Mouse (Mus musculus) lung, postnatal 0 days (tissue): Measurements from ENCODE around the gene Atp2b1. TPM values are rescaled to one million over a fixed set of nuclear protein-coding genes. Genes with fewer than 3 reads are reported as not detected.

ENCODE experiments used
- ATAC-seq: fragments of 200-750 bp; cut with Nextera tagmentation; 2 replicates; pipeline ENCODE4 v1.8.0; 2017; ENCODE audit warnings: moderate library complexity
- DNase-seq: peaks from one replicate; pipeline ENCODE4 v3.0.0-alpha.2; 2016; ENCODE audit warnings: low spot score
- H3K27ac ChIP-seq: fragments of 300-500 bp; sonication (generic); 2 replicates; pipeline ENCODE4 v1.5.1; 2014; ENCODE audit warnings: antibody characterized with exemption, mild to moderate bottlenecking, low read length, mixed read lengths
- H3K27me3 ChIP-seq: fragments of 300-500 bp; sonication (generic); replicated peaks from 2 replicates; pipeline ENCODE4 v1.6.1; 2014; ENCODE audit warnings: low read length, mixed read lengths; ENCODE audit not compliant: insufficient read depth
- H3K36me3 ChIP-seq: fragments of 300-500 bp; sonication (generic); 2 replicates; pipeline ENCODE4 v1.6.1; 2014; ENCODE audit warnings: low read length, mixed read lengths; ENCODE audit not compliant: insufficient read depth
- H3K4me1 ChIP-seq: fragments of 300-500 bp; sonication (generic); 2 replicates; pipeline ENCODE4 v1.6.1; 2014; ENCODE audit warnings: antibody characterized with exemption, low read depth, low read length, mixed read lengths; ENCODE audit not compliant: insufficient read depth
- H3K4me2 ChIP-seq: fragments of 300-500 bp; sonication (generic); replicated peaks from 2 replicates; pipeline ENCODE4 v1.6.1; 2014; ENCODE audit warnings: low read depth, mild to moderate bottlenecking, low read length, moderate library complexity, mixed read lengths
- H3K4me3 ChIP-seq: fragments of 300-500 bp; sonication (generic); 2 replicates; pipeline ENCODE4 v1.5.1; 2014; ENCODE audit warnings: low read depth, low read length
- H3K9ac ChIP-seq: fragments of 300-500 bp; sonication (generic); replicated peaks from 2 replicates; pipeline ENCODE4 v1.6.1; 2014; ENCODE audit warnings: low read depth, mild to moderate bottlenecking
- H3K9me3 ChIP-seq: fragments of 300-500 bp; sonication (generic); 2 replicates; pipeline ENCODE4 v1.6.1; 2016; ENCODE audit warnings: low read length, mixed read lengths
- CTCF ChIP-seq: IDR thresholded peaks from 2 replicates; pipeline ENCODE4 v1.5.1; 2016; ENCODE audit warnings: antibody characterized with exemption, mild to moderate bottlenecking
- EP300 ChIP-seq: IDR thresholded peaks from 2 replicates; pipeline ENCODE4 v1.6.1; 2016; ENCODE audit warnings: antibody characterized with exemption, mild to moderate bottlenecking, control low read depth
- WGBS: fragments of 180-500 bp; shearing (Covaris S2); extraction: QIAGEN DNeasy Blood & Tissue Kit; methylation state at CpG from one replicate; pipeline ENCODE4 v1.1.7; 2014; 5-methylcytosine and 5-hydroxymethylcytosine counted together
- polyA plus RNA-seq: library from polyadenylated mRNA; unstranded; fragments of >200 nt; fragmentation: Nextera tagmentation; extraction: Ambion mirVana; gene quantifications from 2 replicates; pipeline ENCODE4 v1.2.1, GENCODE M21; 2015

Atp2b1 gene
- polyA plus RNA-seq, 1 experiment from 2014 or later: 277 TPM

GRCm38 (mm10) chr10:98966407-98967215 lies 52.4 kb downstream of the Atp2b1 start:
- Histone ChIP-seq H3K27me3 (no peaks in the 10 kb centered on the region), H3K36me3 (peaks cover 7% of the 10 kb centered on the region; the same call in 1 of the 2 replicates), H3K27ac (no peak overlapping the region), H3K4me2 (no peak overlapping the region), H3K9ac (no peak overlapping the region), H3K4me1 (0 out of 2 replicates have a peak, but pooled peaks cover 4% of the 10 kb centered on the region), H3K9me3 (no peaks in the 10 kb centered on the region), H3K4me3 (no peak overlapping the region)
- WGBS: 41% methylated on average over 13 of the region's 13 CpGs
- DNase-seq: peak; percentile 83
- TF ChIP-seq EP300: no peak
- TF ChIP-seq CTCF: no peak
- ATAC-seq: peak; percentile 93

DNA sequence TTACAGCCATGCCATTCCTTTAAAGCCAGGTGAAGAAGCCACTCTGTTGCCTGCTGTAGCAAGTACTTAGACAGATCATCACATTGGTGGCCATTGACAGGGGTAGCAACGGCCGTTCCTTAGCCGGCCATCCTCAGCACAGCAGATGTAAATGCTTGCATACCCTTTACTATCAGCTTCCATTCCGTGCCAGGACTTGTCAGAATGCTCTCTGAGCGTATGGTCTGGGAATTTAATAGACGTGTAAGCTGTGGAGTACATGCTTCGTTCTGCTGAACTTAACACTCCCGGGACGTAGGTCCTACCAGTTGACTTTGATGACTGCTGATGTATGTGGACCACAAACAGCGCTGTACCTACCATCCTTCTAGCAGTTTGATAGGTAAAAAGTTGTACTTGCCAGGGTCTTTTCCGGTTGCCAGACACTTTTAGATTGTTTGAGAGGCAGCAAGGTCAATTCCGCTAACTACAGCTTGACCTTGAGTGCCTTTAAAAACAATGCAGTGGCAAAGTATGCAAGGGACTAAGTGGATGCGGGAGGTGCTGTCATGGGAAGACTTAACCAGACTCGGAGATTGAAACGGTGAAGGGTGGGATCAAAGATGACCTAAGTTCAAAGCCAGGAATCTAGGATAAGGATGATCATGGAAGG lies 53.2 kb downstream of the Atp2b1 start:
- peaks cover 7% of the 10 kb centered on the region; the same call in 1 of the 2 replicates for H3K36me3 ChIP-seq
- H3K9ac ChIP-seq: no peak overlapping the region
- no peak overlapping the region for H3K4me3 ChIP-seq
- no peak overlapping the region for H3K27ac ChIP-seq
- ATAC-seq: 0 out of 2 replicates have a peak, but pooled peaks have one; percentile 30
- 67% methylated on average over 15 of the region's 15 CpGs for WGBS
- TF ChIP-seq CTCF: no peak
- no peak for TF ChIP-seq EP300
- H3K4me2 ChIP-seq: no peak overlapping the region
- no peak for DNase-seq
- H3K9me3 ChIP-seq: no peaks in the 10 kb centered on the region
- H3K27me3 ChIP-seq: no peaks in the 10 kb centered on the region
- 0 out of 2 replicates have a peak, but pooled peaks cover 4% of the 10 kb centered on the region for H3K4me1 ChIP-seq

DNA sequence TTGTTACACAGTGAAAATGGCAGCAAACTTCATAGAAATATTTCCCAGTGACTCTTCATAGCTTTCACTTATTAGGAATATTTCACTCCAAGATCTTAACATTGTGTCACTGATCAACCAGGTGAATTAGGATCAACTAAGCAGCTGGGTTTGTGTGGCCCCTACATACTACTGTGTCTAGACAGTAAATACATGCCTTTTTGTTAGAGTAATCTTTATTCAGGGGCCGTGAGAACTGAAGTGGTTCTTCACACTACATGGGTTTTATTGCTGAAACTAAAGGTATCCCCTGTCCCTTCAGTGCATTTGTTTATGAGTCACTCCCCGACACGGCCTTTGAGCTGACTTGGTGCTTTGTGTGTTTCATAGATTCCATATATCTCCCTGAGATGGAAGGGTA lies 56.7 kb downstream of the Atp2b1 start:
- TF ChIP-seq CTCF (no peak), EP300 (no peak)
- ATAC-seq (no peak), DNase-seq (no peak)
- Histone ChIP-seq H3K36me3 (peaks cover 7% of the 10 kb centered on the region; the same call in 1 of the 2 replicates), H3K27me3 (no peaks in the 10 kb centered on the region), H3K9me3 (no peaks in the 10 kb centered on the region), H3K4me2 (no peak overlapping the region), H3K27ac (no peak overlapping the region), H3K9ac (no peak overlapping the region), H3K4me1 (peaks cover 12% of the 10 kb centered on the region; the same call in 1 of the 2 replicates), H3K4me3 (no peak overlapping the region)
- WGBS: 86% methylated on average over 3 of the region's 3 CpGs

GRCm38 (mm10) chr10:98972359-98972758 lies 58.2 kb downstream of the Atp2b1 start:
- Histone ChIP-seq H3K36me3 (peaks cover 7% of the 10 kb centered on the region; the same call in 1 of the 2 replicates), H3K9me3 (no peaks in the 10 kb centered on the region), H3K27ac (no peak overlapping the region), H3K4me2 (no peak overlapping the region), H3K9ac (no peak overlapping the region), H3K4me1 (peaks cover 12% of the 10 kb centered on the region; the same call in 1 of the 2 replicates), H3K27me3 (no peaks in the 10 kb centered on the region), H3K4me3 (no peak overlapping the region)
- DNase-seq (no peak), ATAC-seq (no peak)
- TF ChIP-seq EP300 (no peak), CTCF (no peak)
- 76% methylated on average over 2 of the region's 2 CpGs for WGBS

GRCm38 (mm10) chr10:98972912-98973605 lies 58.9 kb downstream of the Atp2b1 start:
- 81% methylated on average over 18 of the region's 18 CpGs for whole genome bisulfite sequencing
- Histone ChIP-seq H3K4me3 (no peak overlapping the region), H3K9me3 (no peaks in the 10 kb centered on the region), H3K9ac (no peak overlapping the region), H3K27ac (no peak overlapping the region), H3K36me3 (peaks cover 7% of the 10 kb centered on the region; the same call in 1 of the 2 replicates), H3K4me1 (peaks cover 11% of the 10 kb centered on the region; the same call in 1 of the 2 replicates), H3K27me3 (no peaks in the 10 kb centered on the region), H3K4me2 (no peak overlapping the region)
- no peak for TF ChIP-seq CTCF
- DNase-seq (peak; percentile 27), ATAC-seq (peak; percentile 60)

DNA sequence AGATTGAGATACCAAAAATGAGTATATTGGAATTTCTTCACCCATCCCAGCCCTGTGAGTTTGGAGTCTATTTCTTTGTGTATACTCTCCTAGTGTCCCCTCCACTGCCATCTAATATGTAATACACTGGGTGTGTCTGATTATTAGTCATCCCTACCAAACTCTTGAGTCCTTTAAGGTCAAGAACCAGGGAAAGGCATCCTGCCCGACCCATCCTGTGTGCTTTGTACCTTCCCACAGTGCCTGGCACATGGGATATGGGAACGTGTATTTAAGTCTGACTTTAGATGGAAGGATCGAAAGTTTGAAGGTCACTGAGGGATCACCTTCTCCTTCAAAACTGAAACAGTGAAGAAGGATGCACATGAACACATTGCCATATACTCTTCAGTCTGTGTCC lies 60.4 kb downstream of the Atp2b1 start:
- Histone ChIP-seq H3K4me1 (peaks cover 11% of the 10 kb centered on the region; the same call in 1 of the 2 replicates), H3K36me3 (no peaks in the 10 kb centered on the region), H3K9me3 (no peaks in the 10 kb centered on the region), H3K9ac (no peak overlapping the region), H3K4me2 (no peak overlapping the region), H3K27me3 (no peaks in the 10 kb centered on the region), H3K27ac (no peak overlapping the region), H3K4me3 (no peak overlapping the region)
- no peak for TF ChIP-seq CTCF
- peak; percentile 59; the same call in 1 of the 2 replicates for TF ChIP-seq EP300
- DNase-seq: no peak
- ATAC-seq: peak; percentile 39
- 78% methylated on average over 3 of the region's 3 CpGs for WGBS
